In genomic region chrX:14628267-14628901, GRCm38 (mm10) we compare ENCODE assay signal across 8 mouse cellular contexts.
DNase-seq lines count a peak whose midpoint lies in the region; ATAC-seq and TF ChIP-seq lines count a peak whose summit lies in the region.

No protein-coding gene starts in this region.

- no peaks in the 10 kb centered on the region for H3K27me3 ChIP-seq in forebrain, embryonic 11.5 days (ENCODE audit: control insufficient read depth, insufficient read depth, low read length)
- H3K27me3 ChIP-seq in forebrain, embryonic 12.5 days, result no peaks in the 10 kb centered on the region
- H3K27me3 ChIP-seq in MEL (ENCODE audit: control insufficient read depth in 1 of 2, insufficient read depth in 2 of 2, low read length in 2 of 2), result no peaks in the 10 kb centered on the region
- H3K27me3 ChIP-seq in hindbrain, embryonic 11.5 days (ENCODE audit: control insufficient read depth, insufficient read depth, low read length), result no peaks in the 10 kb centered on the region
- H3K27me3 ChIP-seq in liver, embryonic 15.5 days, result no peaks in the 10 kb centered on the region

- no peak overlapping the region for H3K4me2 ChIP-seq in forebrain, embryonic 11.5 days (ENCODE audit: low read depth, low read length, severe bottlenecking)
- no peak overlapping the region for H3K4me2 ChIP-seq in forebrain, embryonic 12.5 days
- H3K4me2 ChIP-seq in hindbrain, embryonic 11.5 days (replicated peaks; ENCODE audit: low read depth, low read length), result no peak overlapping the region
- H3K4me2 ChIP-seq in liver, embryonic 15.5 days, result no peak overlapping the region

- no peaks in the 10 kb centered on the region for H3K36me3 ChIP-seq in forebrain, embryonic 11.5 days (ENCODE audit: control insufficient read depth, insufficient read depth, low read length)
- H3K36me3 ChIP-seq in forebrain, embryonic 12.5 days (replicated peaks), result no peaks in the 10 kb centered on the region
- H3K36me3 ChIP-seq in MEL (ENCODE audit: control insufficient read depth in 1 of 2, insufficient read depth in 2 of 2, low read length in 2 of 2), result no peaks in the 10 kb centered on the region
- no peaks in the 10 kb centered on the region for H3K36me3 ChIP-seq in hindbrain, embryonic 11.5 days (ENCODE audit: control insufficient read depth, insufficient read depth, low read length)
- H3K36me3 ChIP-seq in liver, embryonic 15.5 days (replicated peaks), result no peaks in the 10 kb centered on the region

- DNase-seq in forebrain, embryonic 11.5 days (ENCODE audit: low spot score), result peak; percentile 49
- DNase-seq in MEL (ENCODE audit: low read depth, low spot score), result peak; percentile 48
- DNase-seq in hindbrain, embryonic 11.5 days (ENCODE audit: low spot score), result peak; percentile 9
- DNase-seq in skeletal muscle tissue, adult 2 months (ENCODE audit: low read depth, low spot score), result peak; percentile 15
- no peak for DNase-seq in spleen, postnatal 14 days (ENCODE audit: low spot score in 2 of 2)

- H3K9ac ChIP-seq in forebrain, embryonic 11.5 days (ENCODE audit: low read length), result no peak overlapping the region
- H3K9ac ChIP-seq in forebrain, embryonic 12.5 days, result no peak overlapping the region
- H3K9ac ChIP-seq in MEL (ENCODE audit: control insufficient read depth, low read depth, low read length, poor library complexity, severe bottlenecking), result peak overlapping the region; percentile 45
- H3K9ac ChIP-seq in hindbrain, embryonic 11.5 days (ENCODE audit: low read depth, low read length), result no peak overlapping the region
- no peak overlapping the region for H3K9ac ChIP-seq in liver, embryonic 15.5 days

- TF ChIP-seq CTCF in MEL (IDR thresholded peaks at IDR 0.05 in 2 of 3, conservative IDR thresholded peaks at IDR 0.05 in 1 of 3; ENCODE audit: control insufficient read depth in 1 of 3, insufficient read depth in 1 of 3, low read depth in 2 of 3, low read length in 3 of 3, poor library complexity in 1 of 3, severe bottlenecking in 1 of 3), result no peak
- no peak for TF ChIP-seq CTCF in embryonic fibroblast, embryonic 13.5 days (IDR thresholded peaks at IDR 0.05; ENCODE audit: borderline replicate concordance, insufficient read depth, low read length)

- no peak for TF ChIP-seq RAD21 in MEL (IDR thresholded peaks at IDR 0.05; ENCODE audit: low read depth, low read length)

- no peak overlapping the region for H3K27ac ChIP-seq in forebrain, embryonic 11.5 days (ENCODE audit: low read depth, low read length)
- H3K27ac ChIP-seq in forebrain, embryonic 12.5 days, result no peak overlapping the region
- no peak overlapping the region; the same call in 1 of the 2 replicates for H3K27ac ChIP-seq in MEL (ENCODE audit: control insufficient read depth, low read depth, low read length)
- H3K27ac ChIP-seq in embryonic fibroblast, embryonic 13.5 days (ENCODE audit: insufficient read depth, low read length), result peak overlapping the region; percentile 18; the same call in 1 of the 2 replicates
- H3K27ac ChIP-seq in hindbrain, embryonic 11.5 days (ENCODE audit: low read depth, low read length), result no peak overlapping the region
- no peak overlapping the region for H3K27ac ChIP-seq in liver, embryonic 15.5 days (replicated peaks)

- no peaks in the 10 kb centered on the region for H3K4me1 ChIP-seq in forebrain, embryonic 11.5 days (replicated peaks; ENCODE audit: control insufficient read depth, insufficient read depth, low read length)
- H3K4me1 ChIP-seq in forebrain, embryonic 12.5 days, result no peaks in the 10 kb centered on the region
- peaks cover 0 to 7% of the 10 kb centered on the region in 2 experiments; a peak in 2 of 4 replicates for H3K4me1 ChIP-seq in MEL (ENCODE audit: control insufficient read depth in 1 of 2, insufficient read depth in 2 of 2, low read length in 2 of 2)
- no peaks in the 10 kb centered on the region for H3K4me1 ChIP-seq in embryonic fibroblast, embryonic 13.5 days (ENCODE audit: control insufficient read depth, insufficient read depth, low read length)
- no peaks in the 10 kb centered on the region for H3K4me1 ChIP-seq in hindbrain, embryonic 11.5 days (replicated peaks; ENCODE audit: control insufficient read depth, insufficient read depth, low read length)
- H3K4me1 ChIP-seq in liver, embryonic 15.5 days (replicated peaks), result no peaks in the 10 kb centered on the region

- ATAC-seq in forebrain, embryonic 11.5 days (replicated peaks; ENCODE audit: low FRiP score), result peak; percentile 63
- no peak for ATAC-seq in forebrain, embryonic 12.5 days (ENCODE audit: low FRiP score)
- peak; percentile 45; the same call in 1 of the 2 replicates for ATAC-seq in hindbrain, embryonic 11.5 days (ENCODE audit: low FRiP score)
- ATAC-seq in liver, embryonic 15.5 days (ENCODE audit: insufficient read depth), result peak; percentile 22; the same call in 1 of the 2 replicates

- H3K9me3 ChIP-seq in forebrain, embryonic 11.5 days (ENCODE audit: control insufficient read depth, low read length), result no peaks in the 10 kb centered on the region
- H3K9me3 ChIP-seq in forebrain, embryonic 12.5 days, result no peaks in the 10 kb centered on the region
- H3K9me3 ChIP-seq in MEL (replicated peaks; ENCODE audit: insufficient read depth, low read length), result no peaks in the 10 kb centered on the region
- H3K9me3 ChIP-seq in hindbrain, embryonic 11.5 days (ENCODE audit: control insufficient read depth, low read length), result no peaks in the 10 kb centered on the region
- H3K9me3 ChIP-seq in liver, embryonic 15.5 days (replicated peaks), result no peaks in the 10 kb centered on the region

- TF ChIP-seq POLR2A in MEL (IDR thresholded peaks at IDR 0.05; ENCODE audit: control insufficient read depth in 1 of 2, insufficient read depth in 1 of 2, low read depth in 1 of 2, low read length in 2 of 2, poor library complexity in 1 of 2), result no peak
- TF ChIP-seq POLR2A in embryonic fibroblast, embryonic 13.5 days (IDR thresholded peaks at IDR 0.05; ENCODE audit: low read depth, low read length), result no peak

- no peak overlapping the region for H3K4me3 ChIP-seq in forebrain, embryonic 11.5 days (ENCODE audit: low read depth, low read length)
- H3K4me3 ChIP-seq in forebrain, embryonic 12.5 days (replicated peaks), result no peak overlapping the region
- H3K4me3 ChIP-seq in MEL (ENCODE audit: control insufficient read depth in 1 of 2, insufficient read depth in 1 of 2, low read depth in 2 of 2, low read length in 2 of 2), result peak overlapping the region; percentile 51 to 74
- no peak overlapping the region for H3K4me3 ChIP-seq in embryonic fibroblast, embryonic 13.5 days (ENCODE audit: insufficient read depth, low read length)
- no peak overlapping the region for H3K4me3 ChIP-seq in hindbrain, embryonic 11.5 days (ENCODE audit: low read depth, low read length)
- H3K4me3 ChIP-seq in liver, embryonic 15.5 days (replicated peaks), result no peak overlapping the region

- 26% methylated on average over 10 of the region's 10 CpGs for WGBS in forebrain, embryonic 11.5 days
- 19% methylated on average over 10 of the region's 10 CpGs for WGBS in forebrain, embryonic 12.5 days
- WGBS in hindbrain, embryonic 11.5 days, result 44% methylated on average over 10 of the region's 10 CpGs
- WGBS in liver, embryonic 15.5 days (ENCODE audit: insufficient replicate concordance), result 20% methylated on average over 10 of the region's 10 CpGs

- no peak for TF ChIP-seq EP300 in MEL (IDR thresholded peaks at IDR 0.05; ENCODE audit: low read depth in 1 of 2, low read length in 2 of 2)

- no peaks in the 10 kb centered on the region for H3K79me2 ChIP-seq in MEL (ENCODE audit: control insufficient read depth, insufficient read depth, low read length, poor library complexity)

TF ChIP-seq in MEL, 35 proteins besides CTCF, POLR2A, EP300 and RAD21:
- TF ChIP-seq SMC3 (IDR thresholded peaks at IDR 0.05; ENCODE audit: low read depth, low read length) (no peak), TAL1 (IDR thresholded peaks at IDR 0.05; ENCODE audit: low read length) (no peak), GABPA (IDR thresholded peaks at IDR 0.05; ENCODE audit: low read depth, low read length) (no peak), KAT2A (conservative IDR thresholded peaks at IDR 0.05; ENCODE audit: low read depth, low read length) (no peak), MEF2A (IDR thresholded peaks at IDR 0.05; ENCODE audit: extremely low read depth, insufficient replicate concordance, low read depth, low read length, poor library complexity, severe bottlenecking) (no peak), ZNF384 (IDR thresholded peaks at IDR 0.05; ENCODE audit: low read depth, low read length) (no peak), ZC3H11A (IDR thresholded peaks at IDR 0.05; ENCODE audit: low read depth, low read length) (no peak), MAFK (IDR thresholded peaks at IDR 0.05; ENCODE audit: borderline replicate concordance, low read depth, low read length) (no peak), MAX (IDR thresholded peaks at IDR 0.05; ENCODE audit: low read length) (no peak), MYC (IDR thresholded peaks at IDR 0.05; ENCODE audit: low read depth, low read length) (no peak), NRF1 (IDR thresholded peaks at IDR 0.05; ENCODE audit: insufficient read depth, low read depth, low read length, poor library complexity, severe bottlenecking) (no peak), USF2 (IDR thresholded peaks at IDR 0.05; ENCODE audit: borderline replicate concordance in 1 of 2, insufficient read depth in 1 of 2, low read depth in 1 of 2, low read length in 2 of 2) (no peak), ELF1 (IDR thresholded peaks at IDR 0.05; ENCODE audit: low read depth, low read length) (no peak), USF1 (IDR thresholded peaks at IDR 0.05; ENCODE audit: low read depth, low read length) (no peak), NELFE (IDR thresholded peaks at IDR 0.05; ENCODE audit: low read depth, low read length) (no peak), ZKSCAN1 (IDR thresholded peaks at IDR 0.05; ENCODE audit: low read depth, low read length) (no peak), POLR2AphosphoS5 (IDR thresholded peaks at IDR 0.05; ENCODE audit: borderline replicate concordance, low read depth, low read length) (no peak)
TF ChIP-seq in MEL: peak in this region for 0.

Comparison
In these comparisons a context has a peak if more than half of its experiments do, and no peak if none do; other contexts are left out.
1. DNase-seq: peak in forebrain, embryonic 11.5 days (single experiment), MEL (single experiment), hindbrain, embryonic 11.5 days (single experiment) and skeletal muscle tissue, adult 2 months (single experiment); none in spleen, postnatal 14 days (0 of 2).
2. H3K4me3 ChIP-seq: peak in MEL (2 of 2); none in forebrain, embryonic 11.5 days (single experiment), forebrain, embryonic 12.5 days (single experiment), embryonic fibroblast, embryonic 13.5 days (single experiment), hindbrain, embryonic 11.5 days (single experiment) and liver, embryonic 15.5 days (single experiment).